Mouse (Mus musculus) E14TG2a.4 (cell line): ENCODE results near the gene Slc13a2.

Experiments used
- CTCF ChIP-seq: conservative IDR thresholded peaks from 2 replicates; pipeline ENCODE4 v1.5.1; 2014; ENCODE audit warnings: low read length
- POU5F1 ChIP-seq: IDR thresholded peaks from 2 replicates; pipeline ENCODE4 v1.6.1; 2014; ENCODE audit warnings: low read length, borderline replicate concordance

- TF ChIP-seq CTCF (no peak), POU5F1 (no peak)
Measured at GRCm38 (mm10) chr11:78363309-78364007, 58.6 kb downstream of the Slc13a2 start.
